Mouse (Mus musculus): ENCODE data around the gene Rab27a.
"Not testable (repeated sequence)": the region's sequence is repeated elsewhere in the genome, so short reads cannot be mapped to it uniquely, and the experiment has no call there.

Rab27a gene

GRCm38 (mm10) chr9:73047906-73048305 lies 3.3 kb downstream of the Rab27a start:
- no peak for DNase-seq

DNA sequence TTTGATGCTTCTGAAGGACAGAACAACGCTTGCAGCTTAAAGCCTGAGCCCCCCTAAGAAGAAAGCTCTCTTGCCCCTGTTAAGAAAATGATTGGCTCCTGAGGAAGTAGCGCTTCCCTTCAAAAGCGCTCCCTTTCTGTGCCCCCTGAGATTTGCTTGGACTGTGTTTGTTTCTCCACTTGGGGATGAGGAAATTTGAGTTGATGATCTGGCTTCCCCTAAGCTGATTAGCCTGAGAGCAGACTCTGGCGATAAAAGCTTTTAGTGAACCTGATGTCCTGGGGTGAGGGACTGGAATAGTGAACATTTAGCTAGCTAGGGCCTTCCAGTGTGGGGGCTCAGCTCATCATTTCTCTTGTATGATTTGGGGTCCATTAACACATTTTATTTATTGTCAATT lies 4.3 kb downstream of the Rab27a start:
- no peak for DNase-seq

- DNase-seq, result no peak
Observed at GRCm38 (mm10) chr9:73049833-73050232, 5.2 kb downstream of the Rab27a start.

DNA sequence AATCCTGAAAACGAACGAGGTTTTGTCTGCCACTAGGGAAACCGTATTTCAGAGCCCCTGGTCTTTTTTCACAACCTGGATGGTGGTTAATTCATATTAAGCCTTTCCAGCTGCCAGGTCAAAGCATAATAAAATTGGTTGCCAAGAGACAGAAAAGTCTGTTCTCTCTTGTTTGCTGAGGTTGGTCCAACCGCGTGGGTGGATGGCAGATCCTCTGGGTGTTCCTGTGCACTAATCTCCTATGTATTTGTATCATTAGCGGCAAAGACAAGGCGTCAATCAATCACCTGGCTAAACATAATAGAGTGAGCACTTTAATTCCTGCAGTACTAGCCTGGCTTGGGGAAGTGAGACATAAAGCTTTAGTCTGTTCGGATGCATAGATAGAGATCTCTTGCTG lies 6.0 kb downstream of the Rab27a start:
- DNase-seq, result no peak

GRCm38 (mm10) chr9:73055441-73055911 lies 10.8 kb downstream of the Rab27a start:
- peak; percentile 46 to 81 for DNase-seq

DNA sequence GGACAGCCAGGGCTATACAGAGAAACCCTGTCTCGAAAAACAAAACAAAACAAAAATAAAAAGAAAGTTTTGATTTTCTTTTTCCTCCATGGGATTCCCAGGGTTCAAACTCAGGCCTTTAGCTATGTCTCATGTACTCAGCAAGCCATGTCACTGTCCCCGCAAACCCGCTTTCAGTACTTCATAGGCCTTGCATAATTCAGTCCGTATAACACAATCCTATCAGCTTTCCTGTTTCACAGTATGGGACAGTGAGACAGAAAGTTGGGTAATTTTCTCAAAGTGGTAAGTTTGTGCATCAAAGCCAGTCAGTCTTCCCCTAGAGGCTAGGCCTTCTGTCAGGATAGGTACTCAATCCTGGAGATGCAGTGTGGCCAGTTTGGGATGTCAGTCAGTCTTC lies 14.6 kb downstream of the Rab27a start:
- DNase-seq, result no peak

DNA sequence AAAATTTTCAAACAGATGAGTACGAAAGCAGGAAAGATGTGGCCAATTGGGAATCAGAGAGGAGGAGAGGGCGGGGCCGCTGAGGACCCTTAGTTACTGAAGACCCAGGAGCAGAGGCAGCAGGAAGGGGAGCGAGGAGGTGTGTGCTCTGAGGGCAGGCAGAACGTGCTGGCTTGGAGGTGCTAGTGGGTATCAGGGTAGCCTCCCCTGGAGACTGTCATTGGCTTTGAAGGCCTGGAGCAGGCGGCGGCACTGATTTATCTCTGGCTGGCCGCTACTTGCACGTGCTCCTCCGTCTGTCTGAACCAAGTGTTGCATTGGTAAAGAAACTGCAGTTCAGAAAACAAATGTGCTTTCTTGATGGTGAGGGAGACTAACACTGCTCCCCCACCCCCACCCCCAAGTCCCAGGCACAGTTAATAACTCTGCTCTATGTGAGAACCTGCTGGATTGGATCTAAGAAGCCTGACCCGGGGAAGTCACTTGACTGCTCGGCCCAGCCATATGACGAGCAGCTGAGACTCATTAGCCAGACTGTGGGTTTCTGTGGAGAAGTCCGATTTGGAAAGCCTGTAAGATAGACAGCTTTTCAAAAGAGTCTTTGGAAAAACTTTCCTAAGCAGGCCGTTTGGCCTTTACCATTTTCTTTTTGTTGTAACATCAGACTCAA lies 19.1 kb downstream of the Rab27a start:
- peak; percentile 37 to 59 for DNase-seq

GRCm38 (mm10) chr9:73067086-73067485 lies 22.4 kb downstream of the Rab27a start:
- DNase-seq, result peak in 1 of 2 experiments; percentile 22

GRCm38 (mm10) chr9:73068230-73068679 lies 23.6 kb downstream of the Rab27a start:
- DNase-seq, result peak; percentile 66 to 82

GRCm38 (mm10) chr9:73068688-73069087 lies 24.0 kb downstream of the Rab27a start:
- DNase-seq, result no peak

- DNase-seq, result no peak
Observed at GRCm38 (mm10) chr9:73070971-73071659, 26.5 kb downstream of the Rab27a start.

GRCm38 (mm10) chr9:73072426-73072825 lies 27.8 kb downstream of the Rab27a start:
- DNase-seq, result no peak

GRCm38 (mm10) chr9:73073169-73073568 lies 28.5 kb downstream of the Rab27a start:
- no peak for DNase-seq

- DNase-seq, result not testable (repeated sequence)
Observed at GRCm38 (mm10) chr9:73079349-73079748, 34.7 kb downstream of the Rab27a start.

DNA sequence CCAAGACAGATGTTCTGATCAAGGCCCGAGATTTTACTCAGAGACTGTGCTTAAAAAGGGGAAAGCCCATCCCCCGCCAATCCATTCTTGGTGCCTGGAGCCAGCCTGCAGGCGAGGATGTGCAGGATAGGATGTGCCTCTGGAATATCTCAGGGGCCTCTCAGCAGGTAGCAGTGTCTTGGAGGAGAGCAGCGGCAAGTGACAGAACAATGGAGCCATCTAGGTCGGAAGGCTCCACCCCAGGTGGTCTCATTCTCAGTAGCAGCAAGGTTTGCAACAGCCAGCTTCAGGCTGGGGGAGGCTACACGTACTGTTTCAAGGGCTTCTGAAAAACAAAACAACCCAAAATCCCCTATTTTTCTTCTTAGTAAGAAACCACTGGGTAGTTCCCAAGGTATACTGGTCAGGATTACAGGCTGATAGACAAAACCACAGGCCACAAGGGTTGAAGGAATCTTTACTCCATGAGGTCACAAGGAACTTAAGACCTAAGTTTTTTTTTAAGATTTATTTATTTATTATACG lies 35.2 kb downstream of the Rab27a start:
- DNase-seq, result no peak

DNA sequence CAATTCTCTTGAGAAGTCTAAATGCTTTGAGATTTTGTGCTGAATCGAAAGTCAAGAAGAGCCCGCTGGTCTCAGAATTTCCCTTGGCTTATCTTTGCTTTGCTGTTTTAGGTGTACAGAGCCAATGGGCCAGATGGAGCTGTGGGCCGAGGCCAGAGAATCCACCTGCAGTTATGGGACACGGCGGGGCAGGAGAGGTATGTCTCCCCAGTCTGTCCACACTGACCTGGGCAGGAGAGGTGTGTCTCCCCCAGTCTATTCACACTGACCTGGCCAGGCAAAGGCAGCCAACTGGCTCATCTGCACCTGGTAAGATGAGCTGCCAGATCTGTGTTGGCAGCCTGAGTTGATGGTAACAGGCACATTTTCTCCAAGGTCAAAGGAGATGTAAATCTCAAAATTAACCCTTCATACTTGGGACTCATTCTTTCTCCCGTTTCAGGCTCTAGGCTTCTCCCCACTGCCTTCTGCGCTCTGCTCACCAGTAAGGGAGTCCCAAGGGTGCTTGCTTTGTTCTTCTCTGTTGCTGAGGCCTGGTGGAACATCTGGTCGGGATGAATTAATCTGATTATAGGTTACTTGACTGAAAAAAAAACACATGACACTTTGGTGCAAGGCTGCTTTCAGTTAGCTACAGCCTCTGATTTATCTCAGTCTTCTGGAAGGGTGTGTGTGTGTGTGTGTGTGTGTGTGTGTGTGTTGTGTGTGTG lies 37.8 kb downstream of the Rab27a start:
- no peak for DNase-seq

DNA sequence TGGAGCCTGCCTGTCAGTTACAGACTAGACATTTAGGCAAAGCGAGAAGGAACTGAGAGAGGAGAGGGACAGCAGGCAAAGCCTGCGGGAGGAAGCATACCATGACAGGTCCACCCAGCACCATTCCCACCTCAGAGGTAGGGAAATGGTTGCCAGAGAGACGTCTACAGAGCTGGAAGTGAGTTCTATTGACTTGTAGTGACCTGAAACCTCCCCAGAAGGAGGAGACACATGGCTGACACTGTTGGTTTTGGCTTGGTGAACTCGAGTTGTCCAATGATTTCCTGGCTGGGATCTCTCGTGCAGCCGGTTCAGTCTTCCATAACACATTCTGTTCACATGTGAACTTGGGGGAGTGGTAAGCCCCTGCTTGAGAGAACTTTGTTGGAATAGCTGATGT lies 39.3 kb downstream of the Rab27a start:
- no peak for DNase-seq

- no peak for DNase-seq
Observed at GRCm38 (mm10) chr9:73085845-73086244, 41.2 kb downstream of the Rab27a start.

- DNase-seq, result no peak
Observed at GRCm38 (mm10) chr9:73087121-73087520, 42.5 kb downstream of the Rab27a start.

DNA sequence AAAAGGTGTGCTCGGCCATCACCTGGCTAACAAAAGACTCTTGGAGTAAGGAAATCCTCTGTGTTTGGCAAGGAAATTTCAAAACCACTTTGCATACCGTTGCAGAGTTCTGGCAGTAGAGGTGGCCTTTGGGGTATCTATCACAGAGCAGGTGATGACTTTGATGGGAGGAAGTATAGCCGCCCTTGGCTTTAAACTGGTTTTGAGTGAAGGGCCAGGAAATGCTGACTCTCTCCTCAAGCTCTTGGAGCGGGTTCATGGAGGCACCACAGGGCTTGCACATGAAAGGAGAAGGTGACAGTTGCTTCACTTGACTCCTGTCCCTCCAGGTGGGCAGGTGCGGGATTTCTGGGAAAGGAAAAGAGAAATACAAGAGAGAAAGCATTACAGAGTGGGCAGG lies 42.9 kb downstream of the Rab27a start:
- no peak for DNase-seq

DNA sequence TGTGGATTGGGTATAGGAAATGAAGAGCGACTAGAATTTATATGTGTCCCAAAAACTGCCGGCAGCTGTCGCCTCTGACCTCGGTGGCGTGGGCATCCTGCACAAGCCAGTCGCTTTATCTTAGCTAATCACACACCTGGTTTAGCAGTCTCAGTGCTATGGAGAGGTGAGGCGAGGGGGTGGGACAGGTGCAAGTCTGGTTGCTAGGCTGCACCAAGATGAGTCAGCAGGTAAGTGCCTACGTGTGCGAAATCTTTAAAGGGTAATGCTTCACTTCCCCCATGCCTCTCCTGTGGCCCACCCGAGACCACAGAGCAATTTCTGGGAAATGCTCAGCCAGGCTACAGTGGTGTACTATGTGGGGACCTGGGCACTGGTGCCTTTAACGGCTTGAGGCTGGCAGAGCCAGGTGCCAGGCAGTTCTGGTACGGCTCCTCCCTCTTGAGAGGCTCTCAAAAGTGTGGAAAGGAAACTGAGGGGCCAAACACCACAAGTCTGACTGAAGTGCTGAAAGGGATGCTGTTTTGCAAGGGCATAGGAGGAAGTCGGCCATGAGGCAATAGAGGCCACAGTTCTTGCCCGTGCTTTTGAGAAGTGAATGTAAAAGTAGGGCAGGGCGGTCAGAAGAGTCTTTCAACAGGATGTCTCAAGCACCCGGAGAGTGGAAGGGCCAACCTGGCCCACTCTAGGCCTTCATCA lies 44.7 kb downstream of the Rab27a start:
- no peak for DNase-seq

- no peak for DNase-seq
Observed at GRCm38 (mm10) chr9:73090121-73090520, 45.5 kb downstream of the Rab27a start.

DNA sequence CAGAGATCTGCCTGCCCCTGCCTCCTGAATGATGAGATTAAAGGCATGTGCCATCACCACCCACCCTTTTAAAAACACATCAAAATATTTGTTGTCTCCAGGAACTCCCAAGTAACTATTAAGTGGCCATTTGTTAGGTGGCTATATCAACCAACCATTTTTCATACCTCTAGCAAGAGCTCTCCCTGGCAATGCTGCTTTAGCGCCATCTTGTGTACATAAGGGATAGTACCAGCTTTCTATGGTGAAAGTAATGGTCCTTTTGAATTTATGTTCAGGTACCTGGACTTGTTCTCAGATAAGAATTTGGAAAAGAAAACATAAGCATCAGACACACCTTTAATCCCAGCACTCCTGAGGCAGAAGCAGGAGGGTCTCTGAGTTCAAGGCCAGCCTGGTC lies 47.1 kb downstream of the Rab27a start:
- DNase-seq, result peak in 1 of 2 experiments; percentile 48
